Mouse (Mus musculus) cerebellum, adult 9-10 months (tissue): Measurements from ENCODE around the gene Atp1a4.

ENCODE experiments used
- DNase-seq: peaks from one replicate; pipeline ENCODE4 v3.0.0; 2022

Gene Atp1a4

GRCm38 (mm10) chr1:172197146-172197545, 61.1 kb downstream of the Atp1a4 start:
- no peak for DNase-seq

DNA sequence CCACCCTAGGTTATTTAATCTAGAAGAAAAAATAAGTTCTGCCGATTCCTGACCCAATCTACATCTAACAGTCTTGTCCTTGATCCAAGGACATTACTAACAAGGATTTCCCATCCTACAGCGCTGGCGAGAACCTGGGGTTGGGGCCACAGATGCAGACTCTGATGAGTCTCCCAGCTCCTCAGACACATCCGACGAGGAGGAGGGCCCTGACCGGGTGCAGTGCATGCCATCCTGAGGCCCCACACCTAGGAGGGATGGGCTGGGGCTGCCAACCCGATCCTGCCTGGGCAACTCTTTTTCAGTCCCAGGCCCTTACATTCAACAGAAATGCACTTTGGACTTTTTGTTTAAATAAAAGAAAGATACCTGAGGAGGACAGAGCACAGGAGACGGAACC, 63.8 kb downstream of the Atp1a4 start:
- DNase-seq = no peak

GRCm38 (mm10) chr1:172192217-172192616, 66.0 kb downstream of the Atp1a4 start:
- DNase-seq = peak; percentile 51

DNA sequence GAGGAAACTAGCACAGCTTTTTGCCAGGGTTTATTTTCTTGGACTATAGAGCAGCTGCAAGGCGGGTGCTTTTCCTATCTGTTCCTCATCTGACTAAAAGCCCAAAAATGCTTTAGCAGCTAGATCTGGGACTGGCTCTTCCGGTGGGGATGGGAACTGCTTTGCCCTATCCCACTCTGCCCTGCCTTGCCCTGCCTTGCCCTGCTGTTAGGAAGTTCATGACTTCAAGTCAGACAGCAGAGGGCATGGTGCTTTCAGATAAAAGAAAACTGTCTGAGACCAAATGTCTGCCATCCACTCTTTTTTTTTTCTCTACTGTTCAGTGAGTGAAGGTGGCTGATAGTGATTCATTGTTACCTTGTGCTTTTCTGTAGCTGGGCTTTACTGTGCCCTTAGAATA, 66.6 kb downstream of the Atp1a4 start:
- no peak for DNase-seq

GRCm38 (mm10) chr1:172188891-172189290, 69.3 kb downstream of the Atp1a4 start:
- peak; percentile 59 for DNase-seq

DNA sequence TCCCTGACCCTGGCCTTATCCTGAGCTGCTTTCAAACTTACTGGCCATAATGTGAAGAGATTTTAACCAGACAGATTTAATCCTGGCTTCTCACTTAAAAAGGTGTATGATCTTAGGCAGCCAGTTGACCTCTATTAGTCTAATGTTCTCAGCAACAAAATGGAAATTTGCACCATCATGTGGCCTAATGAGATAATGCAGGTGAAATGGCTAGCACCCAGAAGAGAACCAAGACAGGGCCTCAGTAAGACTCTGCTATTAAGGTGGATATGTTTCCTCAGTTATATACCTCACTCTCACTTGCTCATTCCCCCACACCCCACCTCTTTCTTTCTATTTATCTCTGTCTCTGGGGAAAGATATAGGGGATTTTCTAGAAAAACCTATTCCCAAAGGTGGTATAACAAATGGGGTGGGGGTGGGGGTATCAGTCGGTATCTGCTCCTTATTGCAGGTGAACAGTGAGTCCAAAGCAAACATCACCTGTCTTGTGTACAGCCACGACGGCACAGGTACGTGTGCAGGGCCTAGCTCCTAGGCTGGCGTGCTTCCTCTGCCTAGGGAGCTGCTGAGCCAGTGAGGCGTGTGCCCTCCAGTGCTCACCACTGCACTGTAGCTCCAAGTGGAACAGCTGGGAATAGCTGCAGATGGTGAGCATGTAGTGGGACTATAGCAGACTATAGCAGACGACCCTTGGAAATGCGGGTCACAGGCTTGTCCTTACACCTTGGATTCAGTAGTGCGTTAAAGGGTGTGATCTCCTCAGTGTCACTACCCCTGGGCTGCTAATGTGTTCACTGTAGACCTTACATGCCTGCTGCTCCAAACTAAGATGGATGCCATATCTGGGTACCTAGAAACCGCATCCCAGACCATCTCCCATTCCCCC, 71.6 kb downstream of the Atp1a4 start:
- no peak for DNase-seq

GRCm38 (mm10) chr1:172183915-172184314, 74.3 kb downstream of the Atp1a4 start:
- DNase-seq = no peak

GRCm38 (mm10) chr1:172183056-172183455, 75.2 kb downstream of the Atp1a4 start:
- DNase-seq = no peak

- peak; percentile 56 for DNase-seq
Observed at GRCm38 (mm10) chr1:172181777-172182176, 76.4 kb downstream of the Atp1a4 start.

DNA sequence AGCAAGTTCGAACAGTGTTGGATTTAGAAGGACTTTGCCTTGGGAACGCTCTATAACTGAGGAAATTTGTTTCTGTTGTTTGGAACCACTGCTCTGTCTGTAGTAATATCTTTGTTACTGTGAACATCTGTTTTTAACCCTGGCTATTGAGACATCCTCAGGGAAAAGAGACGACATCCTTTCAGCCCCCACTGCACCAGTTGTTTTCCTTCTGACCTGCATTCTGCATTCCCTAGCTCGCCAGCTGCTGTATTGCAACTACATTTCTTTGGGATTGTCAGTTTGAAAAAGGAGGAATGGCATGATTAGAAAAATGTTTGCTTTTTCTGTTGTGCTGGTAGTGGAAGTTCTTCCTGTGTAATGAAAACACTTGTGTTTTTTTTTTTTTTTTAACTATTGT, 77.3 kb downstream of the Atp1a4 start:
- no peak for DNase-seq

GRCm38 (mm10) chr1:172179102-172179501, 79.1 kb downstream of the Atp1a4 start:
- DNase-seq = no peak

GRCm38 (mm10) chr1:172177791-172178190, 80.4 kb downstream of the Atp1a4 start:
- peak; percentile 57 for DNase-seq
